Mouse (Mus musculus): ENCODE data around the gene Patj. TPM values are rescaled to one million over a fixed set of nuclear protein-coding genes. Genes with fewer than 3 reads are reported as not detected.
A peak's percentile ranks its signal among the peaks of the same experiment; 100 is the strongest.

Gene Patj
- 6.4 and 8.3 TPM in 2 replicates for polyA plus RNA-seq (2011; ENCODE audit: insufficient read length, low read depth, missing spikeins)

DNA sequence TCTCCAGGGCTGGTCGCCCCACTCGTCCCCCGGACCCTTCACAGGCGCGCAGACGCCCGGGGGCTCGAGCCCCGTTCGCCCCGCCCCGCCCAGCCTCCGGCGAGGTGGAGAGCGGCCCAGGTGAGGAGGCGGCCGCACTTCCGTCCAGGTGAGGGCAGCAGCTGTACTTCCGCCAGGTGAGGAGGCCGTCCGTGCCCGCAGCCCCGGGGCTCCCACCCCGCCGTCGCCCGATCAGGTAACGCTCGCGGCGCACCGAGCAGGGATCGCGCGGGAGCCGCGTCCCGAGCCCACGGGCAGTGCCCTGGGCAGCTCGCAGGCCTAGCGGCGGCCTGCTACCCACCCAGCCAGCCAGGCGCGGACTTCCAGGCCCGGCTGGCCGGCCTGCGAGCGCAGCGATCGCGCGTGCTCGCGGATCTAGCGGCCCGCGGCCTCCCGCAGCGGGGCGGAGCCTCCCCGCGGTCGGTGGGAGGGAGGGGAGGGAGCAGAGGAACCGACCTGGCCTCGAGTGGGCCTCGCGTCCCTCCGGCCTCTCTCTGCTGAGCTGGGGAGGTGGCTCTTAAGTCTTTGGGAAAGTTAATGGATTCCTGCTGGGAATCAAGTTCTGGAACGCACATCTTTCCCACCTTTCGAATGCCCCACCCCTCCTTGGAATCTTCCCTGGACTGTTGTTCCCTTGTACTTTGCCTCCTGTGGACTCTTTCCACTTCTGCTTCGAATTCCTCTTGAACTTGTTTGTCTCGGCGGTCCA lies at the start of gene Patj:
Gene Patj, plus strand, starts transcription at position 96 of the 748 bp plus-strand sequence.
- Histone ChIP-seq H3K27ac (ENCODE audit: insufficient read depth, low read length) (no peak within 1 kb of the TSS; the same call in 1 of the 2 replicates), H3K4me3 (ENCODE audit: insufficient read depth, low read length) (peak within 1 kb of the TSS; percentile 50), H3K4me1 (ENCODE audit: control insufficient read depth, insufficient read depth, low read length) (no peaks in the 10 kb centered on the region)
- TF ChIP-seq CTCF (IDR thresholded peaks at IDR 0.05; ENCODE audit: borderline replicate concordance, insufficient read depth, low read length) (no peak), POLR2A (IDR thresholded peaks at IDR 0.05; ENCODE audit: low read depth, low read length) (peak; percentile 54)

DNA sequence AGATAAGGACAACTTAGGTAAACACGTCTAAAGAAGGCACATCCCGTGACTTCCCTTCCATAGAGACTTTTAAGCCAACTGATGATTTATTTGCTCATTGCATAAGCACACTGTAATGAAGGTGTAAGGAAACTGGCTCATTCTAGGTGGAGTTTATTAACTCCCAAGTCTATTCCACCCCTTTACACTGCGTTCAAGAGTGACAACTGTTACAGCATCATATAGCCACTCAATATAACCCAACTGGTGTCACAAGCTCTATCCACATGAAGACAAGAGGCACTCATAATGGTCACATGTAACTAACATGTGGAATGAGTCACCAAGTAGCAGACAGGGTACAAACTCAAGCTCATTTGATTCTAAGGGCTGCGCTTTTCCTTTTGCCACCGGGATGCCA lies 47.0 kb upstream of the Patj start:
- no peaks in the 10 kb centered on the region for H3K4me1 ChIP-seq (ENCODE audit: control insufficient read depth, insufficient read depth, low read length)
- H3K27ac ChIP-seq (ENCODE audit: insufficient read depth, low read length): no peak overlapping the region
- H3K4me3 ChIP-seq (ENCODE audit: insufficient read depth, low read length): no peak overlapping the region
- TF ChIP-seq POLR2A (IDR thresholded peaks at IDR 0.05; ENCODE audit: low read depth, low read length) (no peak), CTCF (IDR thresholded peaks at IDR 0.05; ENCODE audit: borderline replicate concordance, insufficient read depth, low read length) (no peak)

- Histone ChIP-seq H3K4me3 (ENCODE audit: insufficient read depth, low read length) (no peak overlapping the region), H3K27ac (ENCODE audit: insufficient read depth, low read length) (no peak overlapping the region), H3K4me1 (ENCODE audit: control insufficient read depth, insufficient read depth, low read length) (no peaks in the 10 kb centered on the region)
- TF ChIP-seq POLR2A (IDR thresholded peaks at IDR 0.05; ENCODE audit: low read depth, low read length) (no peak), CTCF (IDR thresholded peaks at IDR 0.05; ENCODE audit: borderline replicate concordance, insufficient read depth, low read length) (no peak)
Observed at GRCm38 (mm10) chr4:98358034-98358809, 37.4 kb upstream of the Patj start.

DNA sequence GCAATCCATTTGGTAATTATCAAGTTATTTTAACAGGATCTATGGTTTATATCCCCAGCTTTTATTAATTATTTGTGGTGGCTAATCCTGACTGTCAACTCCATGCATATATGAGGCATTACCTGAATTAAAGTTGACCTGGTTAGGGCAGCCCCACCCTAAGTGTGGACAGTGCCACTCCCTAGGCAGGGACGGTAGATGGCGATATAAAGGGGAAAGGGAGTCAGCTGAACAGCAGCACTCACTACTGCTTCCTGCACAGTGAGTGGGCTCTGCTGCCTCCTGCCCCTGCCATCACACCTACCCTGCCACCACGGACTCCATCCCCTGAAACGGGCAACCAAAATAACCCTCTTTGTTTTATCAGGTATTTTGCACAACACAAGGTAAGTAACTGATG lies 20.2 kb upstream of the Patj start:
- Histone ChIP-seq H3K4me1 (ENCODE audit: control insufficient read depth, insufficient read depth, low read length) (no peaks in the 10 kb centered on the region), H3K4me3 (ENCODE audit: insufficient read depth, low read length) (no peak overlapping the region), H3K27ac (ENCODE audit: insufficient read depth, low read length) (no peak overlapping the region)
- TF ChIP-seq CTCF (IDR thresholded peaks at IDR 0.05; ENCODE audit: borderline replicate concordance, insufficient read depth, low read length) (peak; percentile 46; the same call in 1 of the 2 replicates), POLR2A (IDR thresholded peaks at IDR 0.05; ENCODE audit: low read depth, low read length) (no peak)

DNA sequence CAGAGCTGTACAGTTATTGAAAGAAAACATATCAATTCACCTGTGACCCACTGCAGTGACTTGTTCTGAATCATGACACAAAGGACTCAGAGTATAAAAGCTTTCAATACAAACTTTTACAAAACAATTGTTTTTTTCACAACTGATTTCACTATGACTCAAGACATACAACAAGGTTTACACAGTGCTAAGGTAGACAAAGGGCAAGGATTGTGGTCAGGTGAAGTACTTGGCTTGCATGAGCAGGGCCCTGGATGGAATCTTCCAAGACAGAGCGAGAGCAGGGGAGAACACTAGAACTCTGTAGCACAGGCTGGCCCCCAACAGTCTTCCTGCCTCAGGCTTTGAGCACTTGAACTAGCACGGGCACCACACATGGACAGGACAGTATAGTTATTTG lies 18.6 kb upstream of the Patj start:
- Histone ChIP-seq H3K27ac (ENCODE audit: insufficient read depth, low read length) (no peak overlapping the region), H3K4me3 (ENCODE audit: insufficient read depth, low read length) (no peak overlapping the region), H3K4me1 (ENCODE audit: control insufficient read depth, insufficient read depth, low read length) (no peaks in the 10 kb centered on the region)
- TF ChIP-seq POLR2A (IDR thresholded peaks at IDR 0.05; ENCODE audit: low read depth, low read length) (no peak), CTCF (IDR thresholded peaks at IDR 0.05; ENCODE audit: borderline replicate concordance, insufficient read depth, low read length) (no peak)

- TF ChIP-seq CTCF (IDR thresholded peaks at IDR 0.05; ENCODE audit: borderline replicate concordance, insufficient read depth, low read length): no peak
- peak; percentile 95 for TF ChIP-seq POLR2A (IDR thresholded peaks at IDR 0.05; ENCODE audit: low read depth, low read length)
- no peak within 1 kb of the TSS for H3K27ac ChIP-seq (ENCODE audit: insufficient read depth, low read length)
- no peaks in the 10 kb centered on the region for H3K4me1 ChIP-seq (ENCODE audit: control insufficient read depth, insufficient read depth, low read length)
- H3K4me3 ChIP-seq (ENCODE audit: insufficient read depth, low read length): peak within 1 kb of the TSS; percentile 97
Observed at GRCm38 (mm10) chr4:98382716-98383424, 12.7 kb upstream of the Patj start, which contains the start of gene Tm2d1. Gene Tm2d1, minus strand, starts transcription at chr4:98383306.

DNA sequence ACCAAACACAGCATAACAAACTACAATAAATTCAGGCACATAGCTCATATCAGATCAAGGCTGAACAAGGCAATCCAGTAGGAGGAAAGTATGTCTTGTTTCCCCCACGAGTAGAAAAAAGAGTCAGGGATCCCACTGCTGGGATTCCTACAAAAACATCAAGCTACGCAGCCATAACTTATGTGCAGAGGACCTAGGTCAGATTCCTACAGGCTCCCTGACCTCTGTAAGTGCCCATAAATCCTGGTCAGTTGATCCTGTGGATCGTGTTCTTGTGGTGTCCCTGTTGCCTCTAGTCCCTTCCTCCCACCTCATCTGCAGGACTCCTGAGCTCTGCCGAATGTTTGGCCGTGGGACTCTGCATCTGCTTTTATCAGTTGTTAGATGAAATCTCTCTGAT lies 10.5 kb upstream of the Patj start:
- TF ChIP-seq CTCF (IDR thresholded peaks at IDR 0.05; ENCODE audit: borderline replicate concordance, insufficient read depth, low read length) (no peak), POLR2A (IDR thresholded peaks at IDR 0.05; ENCODE audit: low read depth, low read length) (no peak)

DNA sequence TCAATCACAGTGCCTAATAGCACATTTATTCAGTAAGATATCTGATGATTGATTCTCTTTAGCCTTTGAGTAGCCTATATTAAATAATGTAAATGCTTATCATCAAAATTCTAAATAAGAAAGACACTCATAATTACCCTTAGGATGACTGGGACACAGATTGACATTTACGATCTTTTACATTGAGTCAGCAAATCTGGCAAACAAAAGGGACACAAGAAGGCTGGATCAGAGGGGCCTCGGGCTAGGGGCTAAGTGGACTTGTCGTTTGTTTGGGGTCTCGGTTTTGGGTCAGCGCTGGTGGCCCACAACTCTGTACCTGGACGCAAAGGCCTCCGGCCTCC lies 267 bp upstream of the Patj start:
- Histone ChIP-seq H3K4me1 (ENCODE audit: control insufficient read depth, insufficient read depth, low read length) (no peaks in the 10 kb centered on the region), H3K4me3 (ENCODE audit: insufficient read depth, low read length) (peak overlapping the region; percentile 50), H3K27ac (ENCODE audit: insufficient read depth, low read length) (no peak overlapping the region)
- no peak for TF ChIP-seq POLR2A (IDR thresholded peaks at IDR 0.05; ENCODE audit: low read depth, low read length)
- no peak for TF ChIP-seq CTCF (IDR thresholded peaks at IDR 0.05; ENCODE audit: borderline replicate concordance, insufficient read depth, low read length)

More for the DNA sequence above, 10.5 kb upstream of the Patj start:
- no peaks in the 10 kb centered on the region for H3K4me1 ChIP-seq (ENCODE audit: control insufficient read depth, insufficient read depth, low read length)
- no peak overlapping the region for H3K27ac ChIP-seq (ENCODE audit: insufficient read depth, low read length)
- H3K4me3 ChIP-seq (ENCODE audit: insufficient read depth, low read length): no peak overlapping the region

DNA sequence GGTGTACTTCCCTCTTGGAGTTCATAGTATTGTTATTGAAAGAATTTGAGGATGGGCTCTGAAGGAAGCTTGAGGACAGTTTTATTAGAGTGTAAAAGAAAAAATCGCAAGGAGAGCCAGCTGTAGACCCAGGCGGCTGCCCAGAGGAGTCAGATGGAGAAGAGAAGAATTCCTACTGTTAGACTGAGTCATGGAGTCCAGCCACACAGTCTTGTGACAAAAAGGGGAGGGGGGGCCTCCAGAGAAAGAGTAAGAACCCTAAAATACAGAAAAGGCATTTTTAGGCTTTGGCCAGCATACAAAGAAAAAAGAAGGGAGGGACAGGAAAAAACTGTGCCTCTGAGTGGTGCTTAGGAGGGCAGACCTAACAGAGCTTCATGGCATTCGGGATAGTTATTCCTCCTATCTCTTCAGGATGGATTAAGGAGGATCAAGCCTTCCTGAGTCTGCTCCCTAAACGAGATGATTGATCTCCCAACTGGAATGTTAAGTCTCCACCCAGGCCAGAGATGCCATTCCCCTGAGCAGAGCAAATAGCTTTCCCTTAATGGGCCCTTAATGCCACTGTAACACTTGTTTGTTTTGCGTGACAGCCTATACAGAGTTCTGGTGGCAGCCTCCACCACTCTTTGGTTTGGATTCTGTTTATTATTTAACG lies 5.5 kb downstream of the Patj start:
- peak overlapping the region; percentile 84 for H3K27ac ChIP-seq (ENCODE audit: insufficient read depth, low read length)
- H3K4me3 ChIP-seq (ENCODE audit: insufficient read depth, low read length): no peak overlapping the region
- peaks cover 5% of the 10 kb centered on the region for H3K4me1 ChIP-seq (ENCODE audit: control insufficient read depth, insufficient read depth, low read length)
- no peak for TF ChIP-seq CTCF (IDR thresholded peaks at IDR 0.05; ENCODE audit: borderline replicate concordance, insufficient read depth, low read length)
- TF ChIP-seq POLR2A (IDR thresholded peaks at IDR 0.05; ENCODE audit: low read depth, low read length): no peak

Measured in embryonic fibroblast, embryonic 13.5 days (primary cell).